Mouse (Mus musculus): ENCODE data around the gene Cd46.

Cd46 gene

GRCm38 (mm10) chr1:195018089-195018999 is 73.7 kb downstream of the Cd46 start:
- peak; percentile 98 for DNase-seq (ENCODE audit: low spot score)

GRCm38 (mm10) chr1:195017626-195018025 is 74.4 kb downstream of the Cd46 start:
- no peak for DNase-seq (ENCODE audit: low spot score)

GRCm38 (mm10) chr1:195016811-195017501 is 75.1 kb downstream of the Cd46 start:
- DNase-seq (ENCODE audit: low spot score): peak; percentile 46

- no peak for DNase-seq (ENCODE audit: low spot score)
Observed at GRCm38 (mm10) chr1:195015281-195015680, 76.8 kb downstream of the Cd46 start.

- no peak for DNase-seq (ENCODE audit: low spot score)
Observed at GRCm38 (mm10) chr1:195014201-195014885, 77.7 kb downstream of the Cd46 start.

- no peak for DNase-seq (ENCODE audit: low spot score)
Observed at GRCm38 (mm10) chr1:195012531-195012930, 79.5 kb downstream of the Cd46 start.

GRCm38 (mm10) chr1:195006267-195006666 is 85.8 kb downstream of the Cd46 start:
- no peak for DNase-seq (ENCODE audit: low spot score)

GRCm38 (mm10) chr1:195004194-195004593 is 87.9 kb downstream of the Cd46 start:
- DNase-seq (ENCODE audit: low spot score): no peak

- no peak for DNase-seq (ENCODE audit: low spot score)
Observed at GRCm38 (mm10) chr1:195003328-195003727, 88.7 kb downstream of the Cd46 start.

- no peak for DNase-seq (ENCODE audit: low spot score)
Observed at GRCm38 (mm10) chr1:194998396-194998795, 93.7 kb downstream of the Cd46 start.

GRCm38 (mm10) chr1:194995196-194995595 is 96.9 kb downstream of the Cd46 start:
- peak; percentile 21 for DNase-seq (ENCODE audit: low spot score)

GRCm38 (mm10) chr1:194994262-194994661 is 97.8 kb downstream of the Cd46 start:
- no peak for DNase-seq (ENCODE audit: low spot score)

GRCm38 (mm10) chr1:194993409-194993988 is 98.5 kb downstream of the Cd46 start:
- DNase-seq (ENCODE audit: low spot score): no peak

GRCm38 (mm10) chr1:194992589-194993317 is 99.3 kb downstream of the Cd46 start:
- DNase-seq (ENCODE audit: low spot score): no peak

GRCm38 (mm10) chr1:194991654-194992053 is 100.4 kb downstream of the Cd46 start:
- DNase-seq (ENCODE audit: low spot score): no peak

- DNase-seq (ENCODE audit: low spot score): no peak
Observed at GRCm38 (mm10) chr1:194990976-194991375, 101.1 kb downstream of the Cd46 start.

GRCm38 (mm10) chr1:194989024-194989423 is 103.0 kb downstream of the Cd46 start:
- DNase-seq (ENCODE audit: low spot score): no peak
